Mouse (Mus musculus): Measurements from ENCODE around the gene Fat1.
"Not testable (repeated sequence)": the region's sequence is repeated elsewhere in the genome, so short reads cannot be mapped to it uniquely, and the experiment has no call there.

Gene Fat1

DNA sequence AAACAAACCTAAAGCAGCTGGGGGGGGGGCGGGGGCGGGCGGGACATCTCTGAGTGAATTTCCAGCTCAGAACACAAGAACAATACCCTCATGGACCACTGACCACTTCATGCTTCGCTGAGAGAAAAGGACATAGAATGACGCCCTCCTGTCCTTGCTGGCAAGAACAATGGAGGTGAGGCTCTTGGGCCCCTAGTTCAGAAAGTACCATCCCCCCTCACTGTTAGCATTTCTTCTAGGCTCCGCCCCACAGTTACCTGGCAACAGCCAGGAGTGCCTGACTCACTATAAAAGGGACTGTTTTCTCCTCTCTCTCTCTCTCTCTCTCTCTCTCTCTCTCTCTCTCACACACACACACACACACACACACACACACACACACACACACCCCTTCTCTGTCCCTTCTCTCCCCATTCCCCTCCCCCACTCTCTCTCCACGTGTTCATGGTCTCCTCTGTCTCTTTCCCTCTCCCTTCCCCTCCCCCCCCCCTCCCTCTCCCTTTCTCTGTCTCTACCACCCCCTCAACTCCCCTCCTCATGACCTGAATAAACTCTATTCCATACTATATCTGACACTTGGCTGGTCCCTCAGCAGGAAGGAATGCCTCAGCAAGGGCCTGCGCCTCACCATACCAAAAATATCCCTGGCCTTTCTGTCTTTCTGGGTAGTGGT lies 129.1 kb downstream of the Fat1 start:
- no peak for DNase-seq (ENCODE audit: low read depth, low spot score)

DNA sequence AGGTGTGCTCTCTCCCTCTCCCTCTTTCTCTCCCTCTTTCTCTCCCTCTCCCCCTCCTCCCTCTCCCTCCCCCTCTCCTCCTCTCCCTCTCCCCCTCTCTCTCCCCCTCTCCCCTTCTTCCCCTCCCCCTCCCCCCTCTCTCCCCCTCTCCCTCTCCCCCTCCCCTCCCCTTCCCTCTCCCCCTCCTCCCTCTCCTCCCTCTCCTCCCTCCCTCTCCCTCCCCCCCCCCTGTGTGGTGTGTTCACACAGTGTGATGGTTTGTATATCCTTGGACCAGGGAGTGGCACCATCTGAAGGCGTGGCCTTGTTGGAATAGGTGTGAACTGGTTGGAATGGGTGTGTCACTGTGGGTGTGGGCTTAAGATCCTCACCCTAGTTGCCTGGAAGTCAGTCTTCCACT lies 130.1 kb downstream of the Fat1 start:
- DNase-seq (ENCODE audit: low read depth, low spot score) = not testable (repeated sequence)

DNA sequence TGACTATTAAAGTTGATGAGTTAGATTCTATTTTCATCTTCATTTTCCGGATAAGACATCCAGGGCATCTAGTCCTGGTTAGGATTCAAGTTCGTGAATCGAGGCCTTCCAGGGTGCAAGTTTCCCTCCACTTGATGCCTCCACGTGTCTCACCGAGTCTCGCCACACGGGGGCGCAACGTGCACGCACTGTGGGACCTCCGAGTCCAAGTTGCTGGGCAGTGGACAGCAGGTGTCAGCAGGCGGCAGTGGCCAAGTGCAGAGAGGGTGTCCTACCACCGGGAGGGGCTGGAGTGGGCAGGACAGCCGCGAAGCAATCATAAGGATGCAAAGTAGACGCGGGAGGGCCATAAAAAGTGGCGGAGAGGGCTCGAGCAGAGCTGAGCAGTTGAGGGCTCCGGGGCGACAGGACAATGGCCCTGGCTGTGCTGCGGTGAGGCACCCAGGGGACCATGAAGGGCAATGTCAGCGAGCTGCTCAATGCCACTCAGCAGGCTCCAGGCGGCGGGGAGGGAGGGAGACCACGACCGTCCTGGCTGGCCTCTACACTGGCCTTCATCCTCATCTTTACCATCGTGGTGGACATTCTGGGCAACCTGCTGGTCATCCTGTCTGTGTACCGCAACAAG lies 133.6 kb downstream of the Fat1 start, which contains the start of gene Mtnr1a:
TSS of gene Mtnr1a (plus strand) at position 379 of the 628 bp plus-strand sequence.
- peak; percentile 34 for DNase-seq (ENCODE audit: low read depth, low spot score)

DNA sequence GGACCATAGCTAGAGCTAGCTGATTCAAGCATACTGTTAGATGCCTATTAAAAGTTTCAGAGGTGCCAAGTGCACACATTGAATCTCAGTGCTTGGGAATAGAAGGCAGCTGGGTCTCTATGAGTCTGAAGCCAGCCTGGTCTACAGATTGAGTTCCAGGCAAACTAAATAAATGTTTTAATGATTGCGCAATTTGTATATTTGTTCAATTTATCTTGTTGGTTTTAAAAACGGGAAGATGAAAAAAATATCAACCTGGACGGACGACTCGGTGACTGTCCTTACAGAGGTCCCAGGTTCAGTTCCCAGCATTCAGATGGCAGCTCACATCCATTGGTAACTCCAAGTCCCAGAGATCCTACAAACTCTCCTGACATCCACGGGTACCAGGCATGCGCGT lies 135.7 kb downstream of the Fat1 start:
- DNase-seq (ENCODE audit: low read depth, low spot score) = no peak

DNA sequence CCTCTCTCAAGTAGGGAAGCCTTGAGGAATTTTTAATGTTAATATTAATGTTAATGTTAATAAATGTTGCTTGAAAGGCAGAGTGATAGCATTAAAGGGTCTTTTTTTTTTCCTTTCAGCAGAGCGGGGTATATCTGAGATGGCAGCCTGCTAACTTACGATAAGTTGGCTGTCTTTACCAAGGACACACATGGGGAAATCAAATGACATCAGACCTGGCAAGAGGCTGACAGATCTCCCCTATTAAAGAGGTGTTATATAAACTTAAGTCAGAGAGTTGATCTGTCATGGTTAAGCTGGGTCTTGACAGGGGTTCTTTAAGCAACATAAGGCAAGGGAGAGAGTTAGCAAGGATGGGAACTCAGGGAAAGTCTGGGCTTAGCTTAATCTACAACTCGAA lies 145.6 kb downstream of the Fat1 start:
- DNase-seq (ENCODE audit: low read depth, low spot score) = no peak

DNA sequence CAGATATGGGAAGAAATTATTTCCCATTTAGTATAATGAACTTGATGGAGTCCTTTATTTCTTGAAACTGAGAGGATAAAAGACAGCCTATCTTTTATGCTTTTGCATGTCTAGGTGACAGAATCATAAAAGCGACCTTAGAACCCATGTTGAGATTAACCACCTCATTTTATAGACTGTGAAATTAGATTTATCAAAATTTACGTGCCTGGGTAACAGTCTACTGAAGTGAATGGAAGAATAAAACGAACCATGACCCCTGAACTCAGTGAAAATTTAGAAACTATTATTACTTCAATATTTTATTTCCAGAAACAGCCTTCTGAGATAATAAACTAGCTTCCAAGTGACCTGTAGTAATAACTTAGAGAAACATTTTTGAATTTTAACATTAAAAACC lies 158.4 kb downstream of the Fat1 start:
- no peak for DNase-seq (ENCODE audit: low read depth, low spot score)
